Mouse (Mus musculus) midbrain, embryonic 11.5 days (tissue): ENCODE measurements around the gene Col13a1. TPM values are rescaled to one million over a fixed set of nuclear protein-coding genes. Genes with fewer than 3 reads are reported as not detected.
A peak's percentile ranks its signal among the peaks of the same experiment; 100 is the strongest.

Source experiments
- ATAC-seq: fragments of 200-750 bp; cut with Nextera tagmentation; 2 replicates; pipeline ENCODE4 v1.8.0; 2017; ENCODE audit warnings: moderate TSS enrichment, moderate library complexity; ENCODE audit not compliant: low FRiP score
- DNase-seq: peaks from one replicate; pipeline ENCODE4 v3.0.0; 2015; ENCODE audit warnings: low spot score; ENCODE audit errors: missing footprints
- H3K27ac ChIP-seq: fragments of 300-500 bp; sonication (generic); 2 replicates; pipeline ENCODE4 v1.5.1; 2014; ENCODE audit warnings: low read depth, low read length
- H3K27me3 ChIP-seq: fragments of 300-500 bp; sonication (generic); 2 replicates; pipeline ENCODE4 v1.6.1; 2014; ENCODE audit warnings: mild to moderate bottlenecking, low read length, moderate library complexity, mixed read lengths; ENCODE audit not compliant: control insufficient read depth, insufficient read depth
- H3K36me3 ChIP-seq: fragments of 300-500 bp; sonication (generic); 2 replicates; pipeline ENCODE4 v1.6.1; 2014; ENCODE audit warnings: mild to moderate bottlenecking, low read length, moderate library complexity, mixed read lengths; ENCODE audit not compliant: control insufficient read depth, insufficient read depth
- H3K4me1 ChIP-seq: fragments of 300-500 bp; sonication (generic); 2 replicates; pipeline ENCODE4 v1.6.1; 2014; ENCODE audit warnings: low read length; ENCODE audit not compliant: control insufficient read depth, insufficient read depth
- H3K4me2 ChIP-seq: fragments of 300-500 bp; sonication (generic); 2 replicates; pipeline ENCODE4 v1.6.1; 2014; ENCODE audit warnings: mild to moderate bottlenecking, moderate library complexity
- H3K4me3 ChIP-seq: fragments of 300-500 bp; sonication (generic); 2 replicates; pipeline ENCODE4 v1.5.1; 2014; ENCODE audit warnings: low read depth, low read length
- H3K9ac ChIP-seq: fragments of 300-500 bp; sonication (generic); 2 replicates; pipeline ENCODE4 v1.6.1; 2014; ENCODE audit warnings: low read length
- H3K9me3 ChIP-seq: fragments of 300-500 bp; sonication (generic); 2 replicates; pipeline ENCODE4 v1.6.1; 2016; ENCODE audit warnings: low read length; ENCODE audit not compliant: control insufficient read depth
- WGBS: fragments of 180-500 bp; shearing (Covaris S2); extraction: QIAGEN DNeasy Blood & Tissue Kit; methylation state at CpG from one replicate; pipeline ENCODE4 v1.1.7; 2014; 5-methylcytosine and 5-hydroxymethylcytosine counted together
- polyA plus RNA-seq: library from polyadenylated mRNA; unstranded; fragments of >200 nt; fragmentation: Nextera tagmentation; extraction: Ambion mirVana; gene quantifications from 2 replicates; pipeline ENCODE4 v1.2.1, GENCODE M21; 2014

Col13a1 gene
- polyA plus RNA-seq, 1 experiment from 2014 or later = 2.1 TPM

DNA sequence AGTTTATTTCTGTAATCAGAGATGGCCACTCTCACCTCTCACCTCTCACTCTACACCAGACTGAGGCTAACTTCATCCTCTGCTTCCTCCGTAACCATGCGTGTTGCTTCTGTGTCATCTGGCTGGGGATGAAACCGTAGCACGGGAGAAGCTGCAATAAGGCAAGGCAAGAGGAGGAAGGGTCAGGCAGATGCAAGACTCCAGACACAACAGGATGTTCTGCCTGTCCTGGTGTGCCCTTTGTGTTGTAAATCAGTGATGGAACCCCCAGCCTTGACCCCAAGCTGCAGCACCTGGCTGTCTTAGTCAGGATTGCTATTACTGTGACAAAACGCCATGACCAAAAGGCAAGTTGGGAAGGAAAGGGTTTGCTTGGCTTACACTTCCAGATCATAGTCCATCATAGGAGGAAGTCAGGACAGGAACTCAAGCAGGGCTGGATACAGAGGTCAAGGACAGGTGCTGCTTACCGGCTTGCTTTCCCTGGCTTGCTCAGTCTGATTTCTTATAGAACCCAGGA lies 31.1 kb upstream of the Col13a1 start:
- Histone ChIP-seq H3K9ac (no peak overlapping the region), H3K4me1 (no peaks in the 10 kb centered on the region), H3K27ac (no peak overlapping the region), H3K36me3 (no peaks in the 10 kb centered on the region), H3K4me3 (no peak overlapping the region), H3K9me3 (no peaks in the 10 kb centered on the region), H3K27me3 (no peaks in the 10 kb centered on the region), H3K4me2 (no peak overlapping the region)
- WGBS = 72% methylated on average over 6 of the region's 6 CpGs
- ATAC-seq = no peak
- no peak for DNase-seq

DNA sequence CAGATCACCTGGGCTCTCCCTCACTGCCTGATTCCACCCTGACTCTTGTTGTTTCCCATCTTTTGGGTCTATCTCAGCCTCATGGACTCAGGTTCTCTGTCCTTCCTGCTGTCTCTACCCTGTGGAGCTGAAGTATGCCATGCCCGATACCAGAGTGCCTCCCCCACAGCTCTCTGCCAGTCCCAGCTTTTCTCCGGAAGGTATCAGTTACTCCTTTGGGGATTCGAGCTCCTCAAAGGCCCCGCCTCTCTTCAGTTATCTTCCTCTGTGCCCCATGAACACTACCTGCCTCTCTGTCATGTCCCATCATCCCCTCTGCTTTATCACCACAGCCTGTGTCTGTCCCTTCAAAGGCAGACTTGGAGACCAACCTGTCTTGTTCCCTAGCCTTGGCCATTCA lies 29.1 kb upstream of the Col13a1 start:
- DNase-seq (no peak), ATAC-seq (no peak)
- no peaks in the 10 kb centered on the region for H3K9me3 ChIP-seq
- H3K9ac ChIP-seq = no peak overlapping the region
- no peak overlapping the region for H3K27ac ChIP-seq
- H3K4me2 ChIP-seq = no peak overlapping the region
- no peaks in the 10 kb centered on the region for H3K36me3 ChIP-seq
- H3K4me1 ChIP-seq = no peaks in the 10 kb centered on the region
- H3K27me3 ChIP-seq = no peaks in the 10 kb centered on the region
- 80% methylated on average over 4 of the region's 4 CpGs for WGBS
- no peak overlapping the region for H3K4me3 ChIP-seq

DNA sequence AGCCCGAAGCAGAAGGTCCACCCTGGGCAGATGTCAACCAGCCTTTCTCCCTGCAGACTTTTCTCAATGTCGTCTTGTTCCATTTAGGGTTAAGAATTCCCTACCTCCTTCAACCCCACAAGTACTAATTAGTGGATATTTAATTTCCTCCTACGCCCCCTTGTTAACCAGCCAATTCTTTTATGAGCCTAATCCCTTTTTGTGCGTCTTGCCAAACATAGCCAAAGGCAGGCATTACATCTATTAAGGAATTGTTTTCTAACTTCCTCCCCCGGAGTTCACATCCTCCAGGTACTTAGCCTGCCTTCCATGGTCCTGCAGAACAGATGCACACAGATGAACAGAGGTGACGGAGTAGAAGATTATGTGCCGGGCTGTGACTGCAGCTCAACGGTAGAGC lies 27.5 kb upstream of the Col13a1 start:
- ATAC-seq (no peak), DNase-seq (no peak)
- H3K9ac ChIP-seq = no peak overlapping the region
- no peaks in the 10 kb centered on the region for H3K27me3 ChIP-seq
- H3K9me3 ChIP-seq = no peaks in the 10 kb centered on the region
- no peak overlapping the region for H3K27ac ChIP-seq
- H3K4me3 ChIP-seq = no peak overlapping the region
- WGBS = 82% methylated on average over 8 of the region's 8 CpGs
- H3K36me3 ChIP-seq = no peaks in the 10 kb centered on the region
- no peak overlapping the region for H3K4me2 ChIP-seq
- no peaks in the 10 kb centered on the region for H3K4me1 ChIP-seq

DNA sequence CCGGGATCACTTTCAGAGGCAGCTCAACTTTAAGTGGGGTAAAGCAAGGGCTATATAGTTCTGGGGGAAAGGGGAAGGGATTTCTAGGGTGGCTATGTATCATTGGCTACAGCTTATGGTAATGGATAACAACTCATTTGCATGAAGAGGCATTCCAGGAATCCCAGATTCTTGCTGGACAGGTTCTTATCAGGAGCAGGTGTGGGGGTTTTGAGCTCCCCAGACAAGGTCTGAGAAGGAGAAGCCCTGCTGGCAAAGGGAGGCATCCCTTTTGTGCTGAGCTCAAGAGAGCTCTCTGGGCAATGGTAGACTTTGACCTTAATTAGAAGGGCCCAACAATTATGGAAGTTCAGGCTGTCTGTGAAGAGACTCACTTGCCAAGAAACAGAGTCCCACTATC lies 21.3 kb upstream of the Col13a1 start:
- H3K4me3 ChIP-seq = no peak overlapping the region
- 93% methylated on average over 1 of the region's 1 CpGs for WGBS
- no peaks in the 10 kb centered on the region for H3K27me3 ChIP-seq
- no peak for ATAC-seq
- no peak overlapping the region for H3K4me2 ChIP-seq
- H3K4me1 ChIP-seq = no peaks in the 10 kb centered on the region
- DNase-seq = peak; percentile 44
- no peaks in the 10 kb centered on the region for H3K36me3 ChIP-seq
- H3K27ac ChIP-seq = no peak overlapping the region
- H3K9me3 ChIP-seq = no peaks in the 10 kb centered on the region
- H3K9ac ChIP-seq = no peak overlapping the region

DNA sequence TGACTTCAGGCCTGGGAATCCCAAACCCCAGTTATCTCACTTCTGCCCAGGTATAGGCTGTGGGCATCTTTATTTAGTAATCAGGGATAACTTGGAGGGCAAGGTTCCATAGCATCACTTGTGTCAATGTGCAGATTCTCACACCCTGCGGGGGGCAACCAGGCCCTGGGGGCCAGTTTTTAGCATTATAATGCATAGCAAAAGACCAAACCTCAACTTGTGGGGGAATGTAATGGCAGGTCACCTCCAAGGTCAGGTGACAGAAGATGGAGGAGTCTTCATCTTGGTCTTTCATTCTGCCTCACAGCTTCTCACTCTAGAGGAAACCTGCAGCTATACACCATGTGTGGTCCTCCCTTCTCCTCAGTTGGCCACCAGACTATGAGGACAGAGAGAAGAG lies 20.9 kb upstream of the Col13a1 start:
- Histone ChIP-seq H3K9ac (no peak overlapping the region), H3K36me3 (no peaks in the 10 kb centered on the region), H3K9me3 (no peaks in the 10 kb centered on the region), H3K4me3 (no peak overlapping the region), H3K4me2 (no peak overlapping the region), H3K27ac (no peak overlapping the region), H3K4me1 (no peaks in the 10 kb centered on the region), H3K27me3 (no peaks in the 10 kb centered on the region)
- 71% methylated on average over 1 of the region's 1 CpGs for WGBS
- DNase-seq = no peak
- no peak for ATAC-seq

DNA sequence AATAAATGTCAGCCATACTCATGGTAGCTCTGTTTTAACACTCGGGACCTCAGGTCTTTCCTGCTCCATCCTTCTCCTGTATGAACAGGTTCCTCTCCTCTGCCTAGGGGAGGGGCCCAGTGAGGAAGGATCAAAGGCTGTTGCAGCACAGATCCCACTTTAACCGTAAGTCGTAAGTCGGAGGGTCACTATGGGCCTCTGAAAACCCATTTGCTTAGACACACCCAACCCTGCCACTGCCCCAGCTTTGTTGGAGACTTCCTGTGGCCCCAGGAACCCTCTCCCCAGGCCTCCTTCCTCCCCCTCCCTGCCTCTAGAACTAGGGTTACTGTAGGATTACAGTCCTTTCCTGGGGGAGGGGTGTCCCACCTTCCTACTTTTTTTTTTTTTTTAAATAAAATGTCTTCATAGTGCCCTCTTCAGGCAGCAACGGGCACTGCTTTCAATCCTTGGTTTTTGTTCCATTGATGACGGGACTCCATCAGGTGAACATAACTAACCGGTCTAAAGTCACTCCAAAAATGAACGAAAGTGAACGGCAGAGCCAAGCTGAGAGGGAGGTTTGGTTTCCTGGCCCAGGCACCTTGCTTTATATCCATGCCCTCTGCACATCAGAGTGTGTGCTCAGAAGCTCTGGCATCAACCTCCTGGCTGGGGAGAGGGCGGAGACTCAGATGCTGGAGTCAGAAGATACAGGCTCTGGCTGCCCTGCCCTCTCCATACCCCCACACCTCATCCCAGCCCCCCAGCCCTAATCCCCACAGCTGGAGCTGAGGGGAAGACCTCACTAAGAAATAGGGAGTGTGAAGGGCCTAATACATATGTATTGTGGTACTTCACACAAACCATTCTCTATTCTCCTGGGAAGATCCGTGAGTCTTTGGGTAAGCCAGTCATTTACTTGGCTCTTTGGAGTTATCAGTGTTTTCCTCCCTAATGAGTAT lies 12.8 kb upstream of the Col13a1 start:
- DNase-seq (peak; percentile 83), ATAC-seq (no peak)
- WGBS = 31% methylated on average over 11 of the region's 11 CpGs
- H3K4me1 ChIP-seq = no peaks in the 10 kb centered on the region; the same call in 1 of the 2 replicates
- no peak overlapping the region for H3K4me3 ChIP-seq
- no peaks in the 10 kb centered on the region for H3K27me3 ChIP-seq
- H3K4me2 ChIP-seq = no peak overlapping the region
- H3K9me3 ChIP-seq = no peaks in the 10 kb centered on the region
- H3K9ac ChIP-seq = no peak overlapping the region
- H3K36me3 ChIP-seq = no peaks in the 10 kb centered on the region
- no peak overlapping the region for H3K27ac ChIP-seq

DNA sequence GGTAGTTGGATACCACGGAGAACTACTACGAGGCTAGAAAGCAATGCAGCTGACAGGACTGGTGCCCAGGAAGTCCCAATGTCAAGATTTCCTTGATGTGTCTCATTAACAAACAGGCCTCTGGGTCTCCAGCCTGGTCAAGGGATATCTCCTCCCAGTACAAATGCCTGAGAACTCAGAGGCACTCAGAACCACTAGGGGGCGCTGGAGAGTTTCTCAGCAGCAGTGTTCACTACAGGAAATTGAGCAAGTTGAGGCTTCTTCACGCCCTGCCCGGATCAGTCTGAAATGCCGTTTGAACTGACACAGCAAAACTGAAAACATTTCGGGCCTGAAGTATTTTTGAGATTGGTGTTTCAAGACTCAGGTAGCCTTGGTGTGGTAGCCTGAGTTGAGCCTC lies 1.5 kb upstream of the Col13a1 start:
- ATAC-seq = peak; percentile 61; the same call in 1 of the 2 replicates

DNA sequence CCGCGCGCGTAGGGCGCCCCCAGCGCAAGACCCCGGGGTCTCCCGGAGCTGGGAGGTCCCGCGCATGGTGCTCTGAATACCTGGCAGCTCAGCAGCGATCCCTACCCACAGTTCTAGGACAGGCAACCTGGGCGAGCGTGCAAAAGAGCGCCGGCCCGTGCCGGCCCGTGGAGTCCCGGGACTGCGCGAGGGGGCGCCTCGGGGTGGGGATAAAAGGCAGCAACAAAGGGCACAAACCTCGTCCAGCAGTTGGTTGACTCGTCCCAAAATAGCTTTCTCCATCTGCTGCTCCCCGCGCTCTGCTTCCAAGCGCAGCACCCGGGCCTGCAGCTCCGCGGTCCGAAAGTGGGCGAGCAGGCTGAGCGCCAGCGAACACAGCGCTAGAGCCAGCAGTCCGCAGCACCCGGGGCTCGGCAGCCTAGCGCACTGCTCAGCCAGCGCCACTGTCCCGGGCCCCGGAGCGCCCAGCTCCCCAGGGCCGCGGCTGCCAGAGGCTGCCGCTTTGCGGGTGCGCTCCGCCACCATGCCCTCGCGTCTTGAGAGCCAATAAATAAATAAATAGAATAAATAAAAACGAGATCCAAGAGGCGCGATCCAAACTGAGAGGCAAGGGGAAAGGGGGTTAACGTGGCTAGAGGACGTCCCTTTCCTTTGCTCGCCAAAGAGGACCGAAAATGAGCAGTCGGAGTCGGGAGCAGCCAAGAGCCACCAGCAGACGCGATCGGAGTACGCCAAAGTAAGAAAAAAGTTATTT lies 619 bp downstream of the Col13a1 start:
- Histone ChIP-seq H3K27me3 (peaks cover 48% of the 10 kb centered on the region), H3K36me3 (no peaks in the 10 kb centered on the region), H3K4me2 (peak overlapping the region; percentile 88), H3K4me3 (peak overlapping the region; percentile 39), H3K9ac (peak overlapping the region; percentile 35), H3K27ac (no peak overlapping the region), H3K9me3 (no peaks in the 10 kb centered on the region), H3K4me1 (peaks cover 16% of the 10 kb centered on the region)
- DNase-seq = peak; percentile 94
- ATAC-seq = peak; percentile 49; the same call in 1 of the 2 replicates
- WGBS = under 1% methylated on average over 65 of the region's 65 CpGs

More for the DNA sequence above, 1.5 kb upstream of the Col13a1 start:
- Histone ChIP-seq H3K9me3 (no peaks in the 10 kb centered on the region), H3K4me3 (no peak overlapping the region), H3K4me2 (no peak overlapping the region), H3K9ac (no peak overlapping the region), H3K4me1 (peaks cover 16% of the 10 kb centered on the region), H3K36me3 (no peaks in the 10 kb centered on the region), H3K27ac (no peak overlapping the region), H3K27me3 (peaks cover 48% of the 10 kb centered on the region)
- 3% methylated on average over 7 of the region's 7 CpGs for WGBS
- DNase-seq = peak; percentile 99
